Mouse (Mus musculus): Measurements from ENCODE around the gene Apip. TPM values are rescaled to one million over a fixed set of nuclear protein-coding genes. Genes with fewer than 3 reads are reported as not detected.
A peak's percentile ranks its signal among the peaks of the same experiment; 100 is the strongest.

Gene Apip
- total and polyA plus RNA-seq, 3 experiments, result 126 to 222 (median 142) TPM

- dilution Hi-C loops (cut with MboI; ENCODE audit: extremely low pct_ligation_motif_present, extremely low pct_unique_long_range_greater_than_20kb, low sequenced_read_pairs) (no loop called here), in situ Hi-C loops (cut with MboI; ENCODE audit: low pct_ligation_motif_present, low pct_unique_long_range_greater_than_20kb, low sequenced_read_pairs) (no loop called here)
- H3K36me3 ChIP-seq (replicated peaks in 1 of 2; ENCODE audit: control insufficient read depth in 1 of 2, insufficient read depth in 1 of 2, low read length in 1 of 2), result peaks cover 0 to 9% of the 10 kb centered on the region in 2 experiments
- H3K4me3 ChIP-seq (replicated peaks in 1 of 3; ENCODE audit: low read depth in 2 of 3, low read length in 2 of 3, poor library complexity in 1 of 3), result peak overlapping the region in 2 of 3 experiments; percentile 86 to 90
- no peak for DNase-seq (ENCODE audit: extremely low read depth)
- H3K9ac ChIP-seq (ENCODE audit: insufficient read depth, low read depth), result peak overlapping the region; percentile 85; the same call in 1 of the 2 replicates
- peaks cover 10 to 57% of the 10 kb centered on the region in 2 experiments for H3K4me1 ChIP-seq (ENCODE audit: control insufficient read depth in 1 of 2, insufficient read depth in 2 of 2)
- peak overlapping the region; percentile 36; the same call in 1 of the 2 replicates for H3K27ac ChIP-seq (ENCODE audit: insufficient read depth, low read depth)
- no peaks in the 10 kb centered on the region for H3K27me3 ChIP-seq (replicated peaks)
- peaks cover 4% of the 10 kb centered on the region for H3K9me3 ChIP-seq (replicated peaks; ENCODE audit: low read length)
- TF ChIP-seq USF1 (IDR thresholded peaks at IDR 0.05; ENCODE audit: low read depth, low read length) (peak; percentile 83), BHLHE40 (IDR thresholded peaks at IDR 0.05; ENCODE audit: low read depth, low read length) (peak; percentile 98), MAZ (IDR thresholded peaks at IDR 0.05; ENCODE audit: low read depth, low read length) (no peak), RAD21 (IDR thresholded peaks at IDR 0.05; ENCODE audit: low read depth, low read length) (no peak), MXI1 (IDR thresholded peaks at IDR 0.05; ENCODE audit: low read depth, low read length) (no peak), SMC3 (IDR thresholded peaks at IDR 0.05; ENCODE audit: low read depth, low read length) (no peak), POLR2A (IDR thresholded peaks at IDR 0.05; ENCODE audit: low read depth, low read length) (no peak), POLR2AphosphoS2 (IDR thresholded peaks at IDR 0.05; ENCODE audit: low read depth, low read length) (no peak), MAFK (IDR thresholded peaks at IDR 0.05; ENCODE audit: insufficient replicate concordance, low read length) (no peak), JUND (conservative IDR thresholded peaks at IDR 0.05; ENCODE audit: low read depth, low read length) (no peak), USF2 (conservative IDR thresholded peaks at IDR 0.05; ENCODE audit: low read depth, low read length) (peak; percentile 80), NELFE (IDR thresholded peaks at IDR 0.05; ENCODE audit: low read depth, low read length) (no peak), MYC (IDR thresholded peaks at IDR 0.05; ENCODE audit: low read depth, low read length) (no peak), MAX (IDR thresholded peaks at IDR 0.05; ENCODE audit: low read length) (peak; percentile 82), IRF4 (IDR thresholded peaks at IDR 0.05; ENCODE audit: low read depth, low read length) (no peak)
- peaks cover 79% of the 10 kb centered on the region for H3K79me2 ChIP-seq (replicated peaks; ENCODE audit: control insufficient read depth, extremely low read depth, insufficient read depth, poor library complexity, severe bottlenecking)
- peak overlapping the region; percentile 71 for H3K4me2 ChIP-seq (ENCODE audit: insufficient read depth, low read depth, poor library complexity, severe bottlenecking)
These were observed 2.9 kb upstream of the Apip start for GRCm38 (mm10) chr2:103070586-103070985.

GRCm38 (mm10) chr2:103081117-103081516 is 7.6 kb downstream of the Apip start:
- Histone ChIP-seq H3K36me3 (replicated peaks in 1 of 2; ENCODE audit: control insufficient read depth in 1 of 2, insufficient read depth in 1 of 2, low read length in 1 of 2) (peaks cover 39 to 75% of the 10 kb centered on the region in 2 experiments), H3K4me1 (ENCODE audit: control insufficient read depth in 1 of 2, insufficient read depth in 2 of 2) (peaks cover 0 to 62% of the 10 kb centered on the region in 2 experiments; a peak in 2 of 4 replicates), H3K27me3 (replicated peaks) (no peaks in the 10 kb centered on the region), H3K9me3 (replicated peaks; ENCODE audit: low read length) (no peaks in the 10 kb centered on the region), H3K9ac (ENCODE audit: insufficient read depth, low read depth) (no peak overlapping the region), H3K79me2 (replicated peaks; ENCODE audit: control insufficient read depth, extremely low read depth, insufficient read depth, poor library complexity, severe bottlenecking) (peaks cover 33% of the 10 kb centered on the region), H3K4me3 (replicated peaks in 1 of 3; ENCODE audit: low read depth in 2 of 3, low read length in 2 of 3, poor library complexity in 1 of 3) (no peak overlapping the region), H3K27ac (ENCODE audit: insufficient read depth, low read depth) (no peak overlapping the region), H3K4me2 (ENCODE audit: insufficient read depth, low read depth, poor library complexity, severe bottlenecking) (no peak overlapping the region)
- DNase-seq (ENCODE audit: extremely low read depth), result no peak
- TF ChIP-seq NRF1 (IDR thresholded peaks at IDR 0.05; ENCODE audit: low read depth, low read length) (no peak), IRF4 (IDR thresholded peaks at IDR 0.05; ENCODE audit: low read depth, low read length) (no peak), ETS1 (conservative IDR thresholded peaks at IDR 0.05; ENCODE audit: low read depth, low read length) (no peak), JUN (IDR thresholded peaks at IDR 0.05; ENCODE audit: insufficient read depth, low read depth, low read length) (no peak), USF2 (conservative IDR thresholded peaks at IDR 0.05; ENCODE audit: low read depth, low read length) (no peak), E2F4 (IDR thresholded peaks at IDR 0.05; ENCODE audit: insufficient replicate concordance, low read depth, low read length) (no peak), NELFE (IDR thresholded peaks at IDR 0.05; ENCODE audit: low read depth, low read length) (no peak), HCFC1 (IDR thresholded peaks at IDR 0.05; ENCODE audit: low read depth, low read length) (no peak)
- dilution Hi-C loops (cut with MboI; ENCODE audit: extremely low pct_ligation_motif_present, extremely low pct_unique_long_range_greater_than_20kb, low sequenced_read_pairs), result no loop called here
- in situ Hi-C loops (cut with MboI; ENCODE audit: low pct_ligation_motif_present, low pct_unique_long_range_greater_than_20kb, low sequenced_read_pairs), result loop anchor here (10.0 kb wide), 1 partner anchor 396 kb away; no protein-coding TSS in a partner anchor

Measured in CH12.LX (cell line).